Mouse (Mus musculus) hematopoietic stem cell, adult 5-6 weeks (primary cell): Measurements from ENCODE around the gene Gng12. TPM values are rescaled to one million over a fixed set of nuclear protein-coding genes. Genes with fewer than 3 reads are reported as not detected.
"Not testable (repeated sequence)": the region's sequence is repeated elsewhere in the genome, so short reads cannot be mapped to it uniquely, and the experiment has no call there.

Source experiments
- ATAC-seq, 2 experiments: fragments of 125-278 bp in 1 of 2; replicated peaks in 1 of 2; 2 replicates each; pipeline ENCODE4 v1.8.0; 2016 to 2017; ENCODE audit warnings: inconsistent platforms in 2 of 2, mild to moderate bottlenecking in 2 of 2, moderate number of reproducible peaks in 2 of 2, low read depth in 1 of 2, moderate TSS enrichment in 1 of 2; ENCODE audit not compliant: low FRiP score in 2 of 2, poor library complexity in 2 of 2, severe bottlenecking in 2 of 2, insufficient read depth in 1 of 2, low TSS enrichment in 1 of 2
- total RNA-seq: library from RNA; stranded (forward); fragments of 172-1452, 232-1000 nt; gene quantifications from 2 replicates; pipeline ENCODE4 v1.2.3, GENCODE M21; 2017

Gng12 gene
- total RNA-seq, 1 experiment from 2014 or later = 83.1 TPM

DNA sequence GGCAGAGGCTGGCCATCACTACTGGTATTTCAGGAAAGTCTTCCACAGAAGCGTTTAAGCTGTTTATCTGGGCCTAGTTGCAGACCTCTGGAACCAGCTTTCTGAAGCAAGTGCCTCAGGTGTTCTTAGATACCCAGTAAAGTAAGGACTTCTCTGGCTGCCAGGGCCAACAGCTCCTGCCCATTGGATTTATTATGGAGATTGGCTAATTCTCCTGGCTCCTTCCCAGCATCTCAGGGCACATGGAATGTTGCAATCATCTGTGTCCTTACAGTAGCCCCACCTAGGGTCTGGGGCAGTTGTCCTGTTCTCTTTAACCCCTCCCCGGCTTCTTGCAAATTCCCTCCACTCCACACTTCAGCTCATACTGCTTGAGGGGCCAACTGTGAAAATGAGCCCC, 102.4 kb downstream of the Gng12 start:
- ATAC-seq = no peak

DNA sequence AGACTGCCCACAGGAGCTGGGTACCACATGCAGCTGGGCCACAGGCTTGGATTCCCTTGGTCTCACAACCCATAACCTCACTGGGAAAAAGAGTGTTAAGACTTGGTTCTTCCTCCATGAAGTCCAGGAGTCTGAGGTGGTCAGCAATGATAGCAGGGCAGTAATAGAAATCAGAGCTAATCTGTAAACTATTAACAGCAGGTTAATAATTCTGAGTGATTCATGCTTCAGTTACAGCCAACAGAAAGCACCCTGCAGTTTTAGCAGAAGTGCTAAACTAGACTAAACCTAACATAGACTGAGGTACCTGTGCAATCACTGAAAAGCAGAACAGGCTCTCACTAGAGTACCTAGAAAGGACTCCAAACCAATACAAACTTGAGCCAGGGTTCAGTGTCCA, 103.6 kb downstream of the Gng12 start:
- ATAC-seq = no peak

DNA sequence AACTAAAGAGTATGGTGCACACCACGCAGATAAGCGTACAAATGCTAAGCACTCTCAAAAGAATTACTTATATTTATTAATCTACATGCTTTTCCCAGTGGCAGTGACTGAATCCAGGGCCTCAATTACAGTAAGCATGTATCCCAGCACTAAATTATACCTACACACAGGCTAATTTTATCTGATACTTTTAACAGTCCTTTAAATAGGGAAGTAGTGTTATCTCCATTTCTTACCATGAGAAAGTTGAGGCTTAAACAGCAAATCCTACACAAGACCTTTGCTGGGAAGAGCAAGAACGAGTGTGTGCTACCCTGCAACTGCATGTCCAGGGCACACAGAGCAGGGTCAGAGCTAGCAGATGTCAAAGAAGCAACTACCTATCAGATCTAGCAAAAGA, 113.7 kb downstream of the Gng12 start:
- no peak for ATAC-seq

DNA sequence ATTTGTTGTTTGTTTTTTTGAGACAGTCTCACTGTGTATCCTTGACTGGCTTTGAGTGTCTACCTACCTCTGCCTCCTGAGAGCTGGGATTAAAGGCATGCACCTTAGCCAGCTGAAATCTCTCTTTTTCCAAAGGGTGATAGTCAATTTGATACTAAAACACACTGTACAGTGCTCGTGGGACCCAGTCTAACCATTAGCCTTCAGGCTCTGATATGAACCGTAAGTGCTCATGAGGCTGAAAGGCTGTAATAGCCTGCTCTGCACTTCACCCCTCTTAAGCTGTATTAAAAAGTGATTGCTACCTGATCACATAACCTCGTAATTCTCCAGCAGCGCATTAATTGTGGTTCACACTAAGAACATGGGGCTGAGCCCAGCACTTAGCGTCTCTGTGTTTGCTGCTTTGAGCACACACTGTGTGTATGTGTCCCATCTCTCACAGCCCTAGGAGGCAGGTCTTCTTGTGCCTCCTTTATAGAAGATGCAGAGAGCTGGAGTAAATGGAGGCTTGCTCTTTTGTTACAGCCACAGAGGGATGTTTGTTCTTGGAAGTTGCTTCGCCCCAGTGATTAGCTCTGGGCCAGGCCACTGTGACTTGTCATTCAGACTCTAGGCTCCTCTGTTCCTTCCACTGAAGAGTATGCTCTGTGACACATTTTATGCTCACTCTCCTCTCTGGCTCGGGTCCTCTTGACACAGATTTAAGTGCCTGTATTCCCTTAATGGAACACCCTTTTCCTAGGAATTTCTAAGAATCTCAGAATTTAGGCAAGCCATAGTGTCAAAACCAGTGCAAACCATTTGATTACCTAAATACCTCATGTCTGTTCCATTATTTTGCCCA, 114.4 kb downstream of the Gng12 start:
- no peak for ATAC-seq

DNA sequence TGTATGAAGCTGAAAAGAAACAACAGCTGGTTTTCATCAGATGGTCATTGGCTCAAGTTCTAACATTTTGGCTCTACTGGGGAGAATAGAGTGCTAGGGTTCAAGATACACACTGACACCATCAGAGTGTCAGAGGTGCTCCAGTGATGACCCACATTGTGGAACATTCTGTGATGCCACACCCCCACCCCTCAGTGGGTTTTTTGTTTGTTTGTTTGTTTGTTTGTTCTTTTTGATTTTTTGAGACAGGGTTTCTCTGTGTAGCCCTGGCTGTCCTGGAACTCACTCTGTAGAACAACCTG, 115.0 kb downstream of the Gng12 start:
- no peak for ATAC-seq

DNA sequence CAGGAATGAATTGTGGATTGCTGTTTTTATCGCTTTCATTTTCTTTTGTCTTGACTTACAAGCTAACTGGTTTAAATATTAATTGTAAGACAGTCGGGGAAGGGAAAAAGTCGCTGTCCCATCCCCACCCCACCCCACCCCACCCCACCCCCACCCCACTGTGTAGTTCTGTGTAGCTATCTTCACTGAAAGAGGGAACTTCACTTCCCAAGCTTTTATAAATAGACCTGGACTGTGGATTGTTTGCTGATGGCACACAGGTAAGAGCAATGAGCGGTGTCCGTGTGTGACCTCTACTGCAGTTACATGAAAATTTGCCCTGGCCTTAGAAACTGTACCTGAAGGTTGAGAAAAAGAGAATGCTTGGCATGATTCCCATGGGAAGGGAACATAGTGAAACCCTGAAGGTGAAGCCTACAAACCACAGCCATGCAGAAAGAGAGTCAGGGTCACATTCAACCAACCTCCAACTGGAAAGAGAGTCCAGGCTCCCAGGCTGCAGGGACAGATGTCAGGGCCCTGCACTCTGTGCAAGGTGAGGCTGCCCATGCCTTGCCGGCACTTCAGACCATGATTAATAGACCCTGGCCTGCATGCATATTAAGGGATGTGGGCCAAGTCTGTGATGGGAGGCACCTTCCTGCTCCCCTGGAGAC, 117.2 kb downstream of the Gng12 start:
- no peak for ATAC-seq

DNA sequence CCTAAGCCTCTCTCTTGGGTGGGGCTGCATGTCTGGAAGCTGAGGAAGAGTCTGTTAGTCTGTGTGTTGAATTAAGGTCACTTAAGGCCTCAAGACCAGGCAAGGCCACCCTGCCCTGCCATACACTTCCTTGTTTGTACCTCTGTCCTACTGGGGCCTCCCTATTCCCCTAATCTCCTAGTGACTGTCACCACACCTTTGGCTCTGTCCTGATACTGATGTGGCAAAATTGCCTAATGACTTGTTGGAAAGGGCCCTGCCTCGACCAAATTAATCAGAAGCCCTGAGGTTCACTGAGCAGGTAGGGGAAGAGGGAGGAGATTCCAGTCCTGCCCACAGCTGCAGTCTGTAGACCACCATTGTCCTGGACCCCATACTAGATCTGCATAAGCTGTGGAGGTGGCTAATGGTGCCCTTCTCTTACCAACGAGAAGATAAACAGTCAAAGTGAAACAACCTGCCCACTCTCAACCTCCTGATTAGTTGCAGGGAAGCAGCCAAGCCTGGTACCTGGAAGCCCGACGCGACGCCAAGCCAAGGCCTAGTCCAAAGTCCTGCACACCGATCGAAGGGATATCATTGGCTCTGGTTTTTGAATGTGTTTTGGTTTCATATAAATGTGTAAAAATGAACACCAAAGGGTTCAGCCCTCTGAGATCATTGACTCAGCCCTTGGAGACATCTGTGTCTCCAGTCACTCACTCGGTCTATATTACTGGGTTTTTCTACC, 117.9 kb downstream of the Gng12 start:
- peak in 1 of 2 experiments; percentile 30; a peak in 1 of 4 replicates for ATAC-seq

DNA sequence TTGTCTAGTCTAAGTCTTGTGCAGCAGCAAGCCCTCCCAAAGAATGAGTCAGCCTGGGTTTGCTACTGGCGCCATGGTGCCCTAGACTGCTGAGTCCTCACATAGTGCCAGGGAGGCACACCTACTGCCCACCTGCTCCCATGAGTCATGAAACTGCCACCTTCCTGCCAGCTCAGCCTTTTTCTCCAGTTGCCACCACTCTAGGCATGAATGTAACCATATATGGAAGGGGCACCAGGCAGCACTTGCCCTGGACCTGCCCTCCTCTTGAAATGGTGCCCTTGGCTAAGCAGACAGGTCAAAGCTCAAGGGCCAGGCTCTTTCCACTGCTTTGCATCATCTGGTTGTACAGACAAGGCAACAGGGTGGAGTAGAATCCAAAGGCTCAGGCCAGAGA, 118.5 kb downstream of the Gng12 start:
- no peak for ATAC-seq

DNA sequence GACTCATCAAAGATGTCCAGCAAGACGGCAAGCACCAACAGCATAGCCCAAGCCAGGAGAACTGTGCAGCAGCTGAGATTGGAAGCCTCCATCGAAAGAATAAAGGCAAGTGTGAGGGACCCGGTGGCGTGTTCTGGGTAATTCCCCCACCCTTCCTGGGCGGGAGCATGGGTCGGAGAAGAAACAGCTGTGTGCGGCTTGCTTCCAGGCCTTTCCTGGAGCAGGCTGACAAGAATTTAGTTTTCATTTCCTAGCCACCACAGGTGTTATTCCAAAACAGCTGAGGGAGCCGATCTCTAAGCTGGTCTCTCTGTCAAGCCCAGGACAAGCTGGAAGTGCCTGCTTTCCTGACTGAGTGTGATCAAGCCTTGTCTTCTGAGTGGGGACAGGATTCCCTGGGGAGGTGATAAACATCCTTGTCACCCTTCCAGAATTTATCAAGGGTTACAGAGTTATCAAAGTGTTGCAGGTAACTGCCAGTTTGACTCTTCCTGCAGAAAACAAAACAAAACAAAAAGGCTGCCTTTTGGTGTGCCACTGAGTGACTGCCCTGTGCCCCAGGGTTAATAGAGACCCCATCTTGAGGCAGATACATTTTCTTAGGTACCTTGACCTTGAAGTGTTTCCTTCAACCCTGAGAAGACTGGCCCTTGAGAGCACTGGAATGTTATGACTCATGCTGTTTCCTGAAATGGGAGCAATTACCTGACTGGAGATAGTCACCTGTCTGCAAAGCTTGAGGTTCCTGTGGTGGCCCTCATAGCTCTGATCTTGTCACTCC, 119.7 kb downstream of the Gng12 start:
- no peak for ATAC-seq

DNA sequence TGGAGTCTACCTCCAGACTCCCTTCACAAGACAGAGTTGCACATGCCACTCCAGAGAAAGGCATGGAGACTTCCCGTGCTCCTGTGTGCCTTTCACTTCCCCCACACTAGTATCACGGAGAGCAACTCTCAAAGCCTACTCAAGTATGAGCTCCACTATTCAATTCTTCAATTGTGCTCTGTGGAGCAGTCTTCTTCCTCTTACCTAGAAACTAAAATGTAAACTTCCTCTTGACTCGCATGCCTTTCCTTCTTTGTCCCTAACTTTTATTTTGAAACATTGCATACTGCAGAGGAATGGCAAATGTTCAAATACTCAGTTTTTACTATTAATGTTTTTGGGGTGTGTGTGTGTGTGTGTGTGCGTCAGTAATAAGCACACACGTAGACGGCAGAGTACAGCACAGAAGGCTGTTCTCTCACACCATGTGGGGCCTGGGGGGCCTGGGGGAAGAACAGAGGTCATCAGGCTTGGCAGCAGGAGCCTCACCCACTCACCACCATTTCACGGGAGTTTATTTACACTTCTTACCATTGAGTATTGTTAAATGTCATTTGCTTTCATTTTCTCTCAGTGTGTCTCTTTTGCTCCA, 120.4 kb downstream of the Gng12 start:
- ATAC-seq = no peak

DNA sequence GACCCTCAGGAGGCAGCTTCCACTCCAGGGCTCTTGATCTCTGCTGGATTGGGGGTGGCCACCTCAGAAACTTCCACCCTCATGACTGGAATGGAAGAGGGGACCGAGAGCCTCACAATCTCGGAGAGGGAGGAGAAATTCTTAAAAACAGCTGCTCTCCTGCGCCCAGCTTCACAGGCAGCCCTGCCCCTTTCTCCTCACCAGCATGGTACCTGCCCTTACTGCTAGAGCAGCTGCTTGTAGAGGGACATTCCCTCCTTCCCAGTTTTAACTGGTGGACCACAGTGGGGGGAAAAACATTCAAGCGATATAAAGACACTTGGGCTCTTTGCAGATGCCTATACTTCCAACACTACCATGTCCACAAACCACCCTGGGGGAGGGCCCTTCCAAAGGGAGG, 122.2 kb downstream of the Gng12 start:
- no peak for ATAC-seq

DNA sequence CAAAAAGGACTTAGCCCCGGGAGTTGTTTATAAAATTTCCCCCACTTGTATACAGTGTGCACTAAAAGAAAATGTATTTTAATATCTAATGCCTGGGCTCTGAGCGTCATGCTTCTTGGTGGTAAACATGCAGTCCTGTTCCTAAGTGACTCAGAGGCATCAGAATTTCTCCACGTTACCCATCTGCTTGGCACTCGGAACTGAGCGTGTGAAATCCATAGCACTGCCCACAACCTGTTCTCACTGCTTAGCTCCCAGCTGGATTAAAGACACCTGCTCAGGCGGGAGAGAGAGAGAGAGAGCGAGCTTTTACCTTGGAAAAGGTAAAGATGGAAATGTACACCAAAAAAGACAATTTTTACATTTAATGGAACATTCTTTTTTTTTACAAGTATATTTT, 122.8 kb downstream of the Gng12 start:
- not testable (repeated sequence) for ATAC-seq

DNA sequence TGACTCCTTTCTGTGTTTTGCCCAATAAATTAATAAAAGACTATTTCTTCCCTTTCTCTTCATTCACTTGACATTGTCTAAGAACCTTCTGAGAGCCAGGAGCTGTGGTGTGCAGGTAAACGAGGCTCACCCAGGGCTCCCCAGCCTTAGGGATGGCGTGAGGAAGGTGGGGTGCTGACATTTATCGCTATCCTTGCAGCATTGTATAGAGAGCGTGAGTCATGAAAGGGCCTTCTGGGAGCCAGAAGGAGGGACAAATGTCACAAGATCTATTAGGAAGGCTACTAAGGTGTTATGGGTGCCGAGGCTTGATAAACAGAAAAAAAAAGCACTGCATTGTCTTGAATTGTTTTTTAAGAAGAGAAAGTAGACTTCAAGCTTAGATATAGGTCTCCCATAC, 125.1 kb downstream of the Gng12 start:
- no peak for ATAC-seq

DNA sequence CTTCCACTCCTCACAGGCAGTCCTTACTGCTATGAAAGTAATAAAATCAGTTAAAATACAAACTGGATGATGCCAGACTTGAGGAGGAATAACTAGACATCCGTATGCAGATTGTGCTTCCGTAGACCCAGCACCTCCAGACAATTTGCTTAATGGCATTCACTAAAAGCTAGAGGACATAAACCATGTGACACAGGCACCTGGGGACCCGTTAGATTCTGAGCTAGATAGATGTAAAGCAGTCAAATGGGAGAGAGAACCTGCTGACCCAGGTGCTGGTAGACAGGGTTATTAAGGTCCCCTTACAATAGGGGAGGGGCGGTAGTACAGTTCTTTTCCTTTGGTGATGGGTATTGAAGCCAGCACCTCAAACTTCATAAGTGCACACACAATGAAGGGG, 127.5 kb downstream of the Gng12 start:
- no peak for ATAC-seq

DNA sequence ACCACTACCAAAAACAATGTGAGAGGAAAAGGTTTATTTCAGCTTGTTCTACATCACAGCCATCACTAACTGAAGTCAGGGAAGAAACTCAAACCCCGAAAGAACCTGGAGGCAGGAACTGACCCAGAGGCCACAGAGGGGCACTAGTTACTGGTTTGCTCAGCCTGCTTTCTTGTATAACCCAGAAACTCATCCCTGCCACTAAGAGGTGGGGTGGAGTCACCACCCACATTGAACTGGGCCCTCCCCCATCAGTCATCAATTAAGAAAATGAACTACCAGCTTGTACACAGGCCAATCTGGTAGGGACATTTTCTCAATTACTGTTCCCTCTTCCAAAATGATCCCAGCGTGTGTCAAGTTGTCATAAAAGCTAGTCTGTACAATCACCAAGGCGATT, 130.5 kb downstream of the Gng12 start:
- no peak for ATAC-seq

DNA sequence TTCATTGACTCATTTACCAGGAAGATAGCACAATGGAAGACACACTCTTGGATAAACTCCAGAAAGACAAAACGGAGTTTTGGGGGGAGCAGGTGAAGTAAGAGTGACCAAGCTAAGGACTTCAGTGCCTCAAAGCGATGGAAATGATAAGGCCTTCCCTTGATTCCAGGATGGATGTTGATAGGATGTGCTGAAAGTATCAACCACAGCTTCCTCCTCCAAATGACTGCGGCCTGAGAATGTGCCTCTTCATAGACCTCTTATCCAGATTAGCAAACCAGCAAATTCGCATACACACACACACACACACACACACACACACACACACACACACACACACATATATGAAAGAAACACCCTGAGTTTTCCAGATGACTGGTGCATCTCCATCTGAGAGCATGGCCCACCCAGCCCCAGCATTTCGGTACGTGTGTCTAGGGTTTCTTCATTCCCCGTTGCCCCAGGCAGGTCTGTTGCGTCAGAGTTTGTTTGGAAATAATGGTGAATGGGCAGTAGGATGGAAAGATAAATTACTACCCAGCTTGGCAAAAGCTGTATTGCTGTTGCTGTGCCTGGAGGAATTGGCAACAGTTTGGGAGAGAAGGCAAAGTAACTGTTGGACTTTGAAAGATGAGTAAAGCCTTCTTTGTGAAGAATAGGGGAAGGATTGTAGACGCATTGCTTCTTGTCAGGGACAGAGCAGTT, 131.4 kb downstream of the Gng12 start:
- peak in 1 of 2 experiments; percentile 65; a peak in 1 of 4 replicates for ATAC-seq
